Mouse (Mus musculus) retina, postnatal 1 day (tissue): ENCODE results near the gene Orc5.

ENCODE experiments used
- DNase-seq: peaks from one replicate; pipeline ENCODE4 v3.0.0-alpha.2; 2012

The Orc5 gene

GRCm38 (mm10) chr5:22550033-22550551 is at the start of gene Orc5:
Gene Orc5, minus strand, starts transcription at chr5:22550429.
- peak; percentile 95 for DNase-seq

- no peak for DNase-seq
Measured at GRCm38 (mm10) chr5:22596981-22597380, 46.8 kb upstream of the Orc5 start.

GRCm38 (mm10) chr5:22589370-22589966 is 39.2 kb upstream of the Orc5 start:
- DNase-seq, result no peak

GRCm38 (mm10) chr5:22587492-22587891 is 37.3 kb upstream of the Orc5 start:
- no peak for DNase-seq

GRCm38 (mm10) chr5:22584556-22584955 is 34.3 kb upstream of the Orc5 start:
- peak; percentile 10 for DNase-seq

- no peak for DNase-seq
Measured at GRCm38 (mm10) chr5:22578011-22578410, 27.8 kb upstream of the Orc5 start.

- no peak for DNase-seq
Measured at GRCm38 (mm10) chr5:22574751-22575150, 24.5 kb upstream of the Orc5 start.

GRCm38 (mm10) chr5:22574161-22574560 is 23.9 kb upstream of the Orc5 start:
- no peak for DNase-seq

GRCm38 (mm10) chr5:22573696-22574095 is 23.5 kb upstream of the Orc5 start:
- DNase-seq, result no peak

- DNase-seq, result no peak
Measured at GRCm38 (mm10) chr5:22572881-22573280, 22.7 kb upstream of the Orc5 start.

- no peak for DNase-seq
Measured at GRCm38 (mm10) chr5:22572456-22572855, 22.2 kb upstream of the Orc5 start.

- no peak for DNase-seq
Measured at GRCm38 (mm10) chr5:22565708-22566107, 15.5 kb upstream of the Orc5 start.

- DNase-seq, result no peak
Measured at GRCm38 (mm10) chr5:22559801-22560200, 9.6 kb upstream of the Orc5 start.

- DNase-seq, result no peak
Measured at GRCm38 (mm10) chr5:22557491-22558113, 7.4 kb upstream of the Orc5 start.

- no peak for DNase-seq
Measured at GRCm38 (mm10) chr5:22556713-22557112, 6.5 kb upstream of the Orc5 start.

GRCm38 (mm10) chr5:22552233-22552765 is 2.1 kb upstream of the Orc5 start:
- DNase-seq, result no peak

GRCm38 (mm10) chr5:22549366-22550032 is 730 bp downstream of the Orc5 start:
- DNase-seq, result peak; percentile 41

GRCm38 (mm10) chr5:22548556-22549161 is 1.6 kb downstream of the Orc5 start:
- peak; percentile 5 for DNase-seq

GRCm38 (mm10) chr5:22546536-22546935 is 3.7 kb downstream of the Orc5 start:
- no peak for DNase-seq

- no peak for DNase-seq
Measured at GRCm38 (mm10) chr5:22545305-22545704, 4.9 kb downstream of the Orc5 start.

GRCm38 (mm10) chr5:22542676-22543075 is 7.6 kb downstream of the Orc5 start:
- DNase-seq, result no peak

GRCm38 (mm10) chr5:22538996-22539600 is 11.1 kb downstream of the Orc5 start:
- DNase-seq, result peak; percentile 40

- DNase-seq, result no peak
Measured at GRCm38 (mm10) chr5:22536695-22537094, 13.5 kb downstream of the Orc5 start.
